Mouse (Mus musculus): ENCODE data around the gene Coq2.

Coq2 gene

DNA sequence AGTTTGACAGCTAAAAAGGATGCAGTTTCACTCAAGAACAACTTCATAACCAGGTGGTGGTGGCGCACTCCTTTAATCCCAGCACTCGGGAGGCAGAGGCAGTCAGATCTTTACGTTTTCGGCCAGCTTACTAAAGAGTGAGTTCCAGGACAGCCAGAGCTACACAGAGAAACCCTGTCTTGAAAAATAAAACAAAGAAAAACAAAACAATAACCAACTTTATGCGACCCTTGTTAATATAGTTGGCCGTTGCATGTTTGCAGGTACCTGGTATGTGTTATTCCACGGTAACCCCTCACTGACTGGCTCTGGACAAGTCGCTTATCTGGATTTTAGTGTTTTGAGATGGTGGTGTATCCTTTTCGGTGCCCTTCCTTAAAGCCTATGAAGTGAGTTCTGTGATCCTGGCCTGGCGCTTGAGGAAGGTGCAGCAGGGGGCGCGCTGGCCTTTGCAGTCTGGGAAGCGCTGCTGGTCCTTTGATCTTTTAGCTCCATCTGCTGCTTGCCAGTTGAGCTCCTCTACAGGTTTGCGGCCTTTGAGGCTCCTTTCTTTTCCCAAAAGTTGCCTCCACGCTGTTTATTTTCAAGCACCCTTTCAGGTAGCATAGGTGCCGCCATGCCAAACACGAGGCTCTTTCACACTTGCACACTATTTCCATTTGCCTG lies at the start of gene Coq2:
TSS of gene Coq2 (minus strand) at position 430 of the 666 bp plus-strand sequence.
- DNase-seq: peak; percentile 82 to 83

DNA sequence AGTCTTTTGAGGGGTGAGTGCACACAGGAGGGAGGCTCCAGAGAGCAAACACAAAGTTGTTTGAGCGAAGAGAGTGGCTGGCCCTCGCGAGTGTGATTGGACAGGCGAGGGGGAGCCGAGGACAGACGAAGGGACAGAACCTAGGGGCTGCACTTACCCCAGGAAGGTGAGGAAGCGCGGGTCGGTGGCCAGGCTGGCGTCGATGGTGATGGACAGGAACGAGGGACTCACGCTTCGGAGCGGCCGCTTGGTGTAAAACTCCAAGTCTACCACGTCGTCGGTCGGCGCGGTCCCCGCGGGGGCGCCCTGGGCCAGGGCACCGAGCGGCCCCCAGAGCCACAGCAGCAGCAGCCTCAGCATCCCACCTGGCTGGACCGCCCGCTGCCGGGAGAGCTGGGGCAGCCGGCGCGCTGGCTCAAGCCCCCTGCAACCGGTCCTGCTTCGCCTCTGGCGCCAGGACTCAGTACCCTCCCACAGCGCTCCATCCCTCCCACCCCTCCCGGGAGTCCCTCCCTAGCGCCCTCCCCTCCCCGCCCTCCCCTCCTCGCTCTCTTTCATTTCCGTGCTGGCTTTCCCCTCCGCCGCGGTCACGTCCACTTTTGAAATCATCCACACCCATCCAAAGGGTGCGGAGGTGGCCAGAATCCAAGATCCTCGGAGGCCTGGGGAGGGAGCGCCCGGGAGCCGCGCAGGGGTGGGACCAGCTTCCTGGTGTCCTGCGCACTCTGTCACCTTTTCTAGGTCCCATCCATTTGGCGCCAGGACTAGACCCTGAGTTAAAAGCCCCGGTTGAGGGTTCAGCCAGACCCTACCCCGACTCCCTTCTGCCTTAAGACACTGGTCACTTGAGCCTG lies 44.5 kb upstream of the Coq2 start, which contains the start of gene Hpse:
TSS of gene Hpse (minus strand) at position 482 of the 854 bp plus-strand sequence.
- peak; percentile 22 to 23 for DNase-seq

DNA sequence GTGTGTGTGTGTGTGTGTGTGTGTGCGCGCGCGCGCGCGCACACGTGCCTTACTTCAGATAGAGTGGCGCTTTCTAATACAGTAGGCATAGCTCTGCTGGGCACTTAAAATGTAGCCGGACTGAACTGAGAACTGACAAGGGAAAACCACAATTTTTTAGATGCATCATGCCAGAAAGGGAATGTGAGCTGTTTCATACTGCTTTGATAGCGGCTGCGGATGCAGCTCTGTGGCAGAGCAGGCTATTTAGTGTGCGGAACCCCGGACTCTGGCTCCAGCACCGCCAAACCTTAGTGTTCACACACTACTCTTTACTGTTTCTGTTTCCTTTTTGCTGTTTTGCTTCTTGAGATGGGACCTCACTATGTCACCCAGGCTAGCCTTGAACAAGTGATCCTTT lies 41.8 kb upstream of the Coq2 start:
- no peak for DNase-seq

DNA sequence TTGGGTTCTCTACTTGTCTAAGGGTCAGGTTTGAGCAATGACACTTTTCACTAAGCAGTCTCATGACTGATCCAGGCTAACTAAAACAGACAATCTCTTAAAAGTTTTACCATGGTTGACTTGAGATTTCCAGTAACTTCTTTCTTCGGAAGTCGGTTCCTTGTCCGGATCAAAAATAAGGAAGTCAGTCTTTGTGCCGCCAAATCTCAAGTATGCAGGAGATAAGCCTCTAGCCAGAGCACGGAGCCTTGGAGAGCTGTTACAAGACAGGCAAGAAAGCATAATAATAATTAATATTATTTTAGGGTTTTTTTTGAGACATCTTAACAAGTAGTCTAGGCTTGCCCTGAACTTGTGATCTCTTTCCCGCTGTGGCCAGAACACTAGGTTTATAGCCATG lies 36.3 kb upstream of the Coq2 start:
- DNase-seq: no peak

DNA sequence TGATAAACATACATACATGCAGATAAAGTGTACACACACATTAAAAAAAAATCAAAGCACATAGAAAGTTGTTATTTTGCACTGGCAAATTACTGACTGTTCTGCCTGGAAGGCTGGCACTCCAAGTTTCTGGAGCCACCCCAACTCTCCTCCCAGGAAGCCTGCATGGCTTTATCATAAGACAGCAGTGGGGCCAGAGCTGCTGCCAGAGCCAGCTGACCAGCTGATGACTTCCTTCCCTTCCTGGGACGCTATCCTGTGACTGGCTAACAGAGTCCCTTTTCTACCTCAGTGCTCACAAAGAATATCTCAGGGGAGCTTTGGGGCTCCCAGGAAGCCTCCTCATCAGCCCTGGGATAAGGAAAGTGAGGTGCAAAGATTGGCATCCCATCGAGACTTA lies 35.1 kb upstream of the Coq2 start:
- peak; percentile 10 to 24 for DNase-seq

DNA sequence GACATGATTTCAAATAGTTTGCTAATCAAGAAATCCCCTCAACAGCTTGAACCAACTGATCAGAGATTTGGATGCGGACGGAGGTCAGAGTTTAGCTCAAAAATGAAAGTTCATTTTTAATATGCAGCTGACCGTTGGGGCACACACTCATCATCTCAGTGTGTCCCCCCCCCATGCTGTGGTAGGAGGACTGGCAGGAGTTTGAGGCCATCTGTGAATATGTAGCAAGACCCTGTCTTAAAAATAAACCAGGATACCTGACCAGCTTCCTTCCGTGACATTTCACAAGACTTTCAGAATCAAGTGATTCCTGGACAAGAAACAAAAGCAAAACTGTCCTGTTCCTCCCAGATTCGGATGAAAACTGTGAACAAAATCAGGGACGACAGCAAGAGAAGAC lies 34.1 kb upstream of the Coq2 start:
- DNase-seq: no peak

DNA sequence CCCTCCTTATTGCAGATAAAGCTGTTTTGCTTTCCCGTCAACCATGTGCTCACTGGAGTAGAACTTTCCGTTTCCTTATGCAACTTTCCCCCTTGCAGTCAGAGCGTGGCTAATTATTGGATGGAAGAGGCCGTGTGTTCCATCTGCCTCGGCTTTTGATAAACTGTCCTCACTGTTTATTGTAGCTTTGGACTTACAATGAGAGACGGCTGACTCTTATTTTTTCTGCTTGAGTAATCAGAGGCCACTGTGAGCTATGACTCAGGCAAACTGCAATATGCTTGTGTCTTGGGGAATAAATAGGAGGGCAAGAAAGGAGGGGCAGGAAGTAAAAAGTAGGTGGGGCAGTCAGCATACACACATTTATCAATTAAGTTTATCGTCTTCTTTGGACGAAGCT lies 31.7 kb upstream of the Coq2 start:
- DNase-seq: no peak

DNA sequence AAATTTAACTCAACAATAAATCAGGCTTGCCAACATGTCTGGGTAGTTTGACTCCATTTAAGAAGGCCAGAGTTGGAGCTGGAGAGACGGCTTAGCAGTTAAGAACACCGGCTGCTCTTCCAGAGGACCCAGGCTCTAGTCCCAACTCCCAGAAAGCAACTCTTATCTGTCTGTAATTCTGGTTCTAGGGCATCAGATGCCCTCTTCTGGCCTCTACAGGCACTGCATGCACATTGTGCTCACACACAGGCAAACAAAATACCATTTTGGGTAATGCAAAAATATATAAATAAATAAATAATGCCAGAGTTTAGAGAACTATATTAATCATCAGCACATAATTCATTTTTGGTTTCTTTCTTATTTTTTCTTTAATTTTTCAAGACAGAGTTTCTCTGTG lies 29.3 kb upstream of the Coq2 start:
- no peak for DNase-seq

DNA sequence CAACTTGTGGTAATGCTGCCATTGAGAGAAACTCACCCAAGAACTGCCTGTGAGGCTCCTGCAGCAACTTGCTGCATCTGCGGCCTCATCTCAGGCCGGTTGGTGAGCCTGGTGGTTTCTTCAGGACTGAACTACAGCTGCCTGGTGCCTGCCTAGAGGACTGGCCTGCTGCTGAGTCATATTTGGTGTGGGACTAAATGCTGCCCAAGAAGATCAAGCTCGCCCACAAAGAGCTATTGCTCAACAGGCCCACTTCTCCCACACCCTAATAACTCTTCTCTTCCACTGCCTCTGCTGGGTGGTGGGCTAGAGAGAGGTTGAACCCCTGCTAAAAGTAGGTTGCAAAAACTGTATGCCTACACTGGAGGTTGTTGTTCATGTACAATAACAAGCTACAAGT lies 27.4 kb upstream of the Coq2 start:
- no peak for DNase-seq

DNA sequence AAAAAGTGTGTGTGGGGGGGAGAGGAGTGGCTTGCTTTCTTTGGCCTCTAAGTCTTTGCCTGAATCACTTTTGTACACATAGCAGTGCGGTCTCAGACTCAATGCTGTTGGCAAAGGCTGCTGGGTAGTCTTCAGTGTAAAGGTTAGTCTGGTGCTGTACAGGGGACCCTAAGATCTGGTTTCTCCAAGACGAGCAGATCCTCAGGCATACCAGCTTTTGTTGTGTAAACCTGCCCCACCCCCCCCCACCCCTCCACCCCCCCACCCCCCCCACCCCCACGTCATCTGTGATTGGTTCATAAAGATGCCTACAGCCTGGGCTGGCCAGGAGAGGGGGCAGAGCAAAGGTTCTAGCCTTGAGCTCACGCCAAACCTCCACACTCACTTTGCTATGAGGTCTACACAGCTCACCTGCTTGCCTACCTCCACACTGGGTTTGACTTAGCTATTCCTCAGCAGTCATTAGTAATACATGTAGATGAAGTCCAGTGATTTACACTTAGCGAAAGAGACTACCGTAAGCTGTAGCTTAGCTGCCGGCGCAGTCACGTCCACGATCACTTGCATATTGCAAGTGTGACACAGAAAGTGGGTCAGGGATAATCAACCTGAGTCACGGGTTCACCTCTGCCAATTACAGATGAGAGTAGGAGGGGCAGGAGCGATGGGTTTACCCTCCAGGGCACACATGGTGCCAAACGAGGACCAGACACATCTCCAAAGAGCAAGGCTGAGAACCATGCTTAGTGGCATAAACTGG lies 26.1 kb upstream of the Coq2 start:
- no peak for DNase-seq

DNA sequence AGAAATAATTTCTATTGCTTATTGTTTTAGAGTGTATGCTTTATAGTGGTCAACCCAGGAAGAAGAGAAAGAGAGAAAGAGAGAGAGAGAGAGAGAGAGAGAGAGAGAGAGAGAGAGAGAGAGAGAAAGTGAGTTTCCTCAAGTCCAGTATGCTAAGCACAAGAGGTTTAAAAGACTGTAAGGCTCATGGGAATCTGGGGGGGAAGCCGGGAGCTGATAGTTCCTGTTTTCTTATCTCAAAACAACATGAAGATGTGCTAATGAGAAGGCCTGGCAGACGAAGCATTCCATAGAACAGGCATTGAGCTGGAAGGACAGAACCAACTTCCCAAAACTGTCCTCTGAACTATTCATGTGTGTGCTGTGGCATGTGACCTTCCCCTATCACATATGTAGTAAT lies 22.9 kb upstream of the Coq2 start:
- DNase-seq: no peak

DNA sequence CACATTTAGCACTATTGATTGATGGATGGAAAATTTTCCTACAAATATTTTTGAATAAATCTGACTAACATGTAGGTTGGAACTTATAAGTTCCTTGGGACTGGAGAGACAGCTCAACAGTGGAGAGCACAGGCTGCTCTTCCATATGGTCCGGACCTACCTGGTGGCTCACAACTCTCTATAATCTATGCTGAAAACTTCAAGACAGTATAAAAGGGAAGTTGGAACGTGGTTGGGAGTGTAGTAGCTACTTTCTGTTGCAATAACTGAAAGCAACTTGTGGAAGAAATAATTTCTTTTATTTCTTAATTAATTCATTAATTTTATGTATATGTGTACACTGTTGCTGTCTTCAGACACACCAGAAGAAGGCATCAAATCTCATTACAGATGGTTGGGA lies 22.5 kb upstream of the Coq2 start:
- DNase-seq: no peak

DNA sequence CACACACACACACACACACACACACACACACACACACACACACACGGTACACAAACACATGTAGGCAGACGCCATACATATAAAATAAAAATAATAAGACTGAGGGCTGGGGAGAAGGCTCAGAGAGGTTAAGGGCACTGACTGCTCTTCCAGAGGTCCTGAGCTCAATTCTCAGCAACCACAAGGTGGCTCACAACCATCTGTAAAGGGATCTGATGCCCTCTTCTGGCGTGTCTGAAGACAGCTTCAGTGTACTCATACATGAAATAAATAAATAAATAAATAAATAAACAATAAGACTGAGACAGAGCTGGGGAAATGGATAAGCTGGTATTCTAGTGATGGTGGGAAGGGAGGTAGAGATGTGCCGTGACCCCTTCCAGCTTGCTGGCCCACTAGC lies 10.7 kb upstream of the Coq2 start:
- DNase-seq: no peak

DNA sequence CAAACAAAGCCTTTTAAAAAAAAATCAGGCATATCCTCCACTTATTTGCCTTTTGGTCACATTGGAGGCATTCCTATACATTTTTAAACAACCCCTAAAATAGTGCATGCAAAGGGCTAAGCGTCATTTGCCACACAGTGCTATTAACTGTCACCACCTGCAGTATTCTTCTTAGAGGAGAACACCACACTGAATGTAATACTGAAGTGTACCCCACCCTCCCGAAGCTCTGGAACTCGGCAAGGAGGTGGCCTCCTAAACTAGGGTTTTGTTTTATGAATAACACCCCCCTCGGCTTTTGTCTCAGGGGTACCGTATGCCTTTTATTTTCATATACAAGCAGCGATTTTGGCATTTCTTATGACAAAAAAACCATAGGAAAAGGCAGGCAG lies 5.6 kb upstream of the Coq2 start:
- no peak for DNase-seq

DNA sequence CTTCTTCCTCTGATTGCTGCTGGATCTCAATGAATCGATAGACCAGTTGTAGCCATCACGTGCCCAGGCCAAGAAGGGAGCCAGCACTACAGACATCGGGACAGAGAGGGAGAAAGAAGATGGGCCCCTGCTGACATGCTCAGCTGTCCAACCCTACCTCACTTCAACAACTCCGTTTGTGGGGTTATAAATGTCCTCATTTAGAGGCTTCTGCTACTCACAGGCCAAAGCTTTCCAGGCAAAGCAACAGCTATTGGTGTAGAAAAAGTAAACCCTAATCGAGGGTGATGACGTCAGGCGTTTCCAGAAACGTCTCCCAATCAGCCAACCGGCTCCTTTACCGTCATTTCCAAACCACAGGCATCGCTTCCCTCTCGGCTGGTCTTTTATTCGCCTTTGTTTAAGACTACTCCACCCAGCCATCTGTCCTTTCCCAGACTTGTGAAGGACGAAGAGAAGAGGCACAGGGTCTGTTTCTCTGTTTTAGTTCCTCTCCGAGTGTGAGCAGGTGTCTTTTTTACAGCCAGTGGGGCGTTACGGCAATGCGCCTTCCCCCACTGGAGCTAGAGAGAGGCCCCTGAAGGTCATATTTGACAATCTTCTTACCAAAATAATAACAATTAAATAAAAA lies 5.1 kb upstream of the Coq2 start:
- DNase-seq: no peak

DNA sequence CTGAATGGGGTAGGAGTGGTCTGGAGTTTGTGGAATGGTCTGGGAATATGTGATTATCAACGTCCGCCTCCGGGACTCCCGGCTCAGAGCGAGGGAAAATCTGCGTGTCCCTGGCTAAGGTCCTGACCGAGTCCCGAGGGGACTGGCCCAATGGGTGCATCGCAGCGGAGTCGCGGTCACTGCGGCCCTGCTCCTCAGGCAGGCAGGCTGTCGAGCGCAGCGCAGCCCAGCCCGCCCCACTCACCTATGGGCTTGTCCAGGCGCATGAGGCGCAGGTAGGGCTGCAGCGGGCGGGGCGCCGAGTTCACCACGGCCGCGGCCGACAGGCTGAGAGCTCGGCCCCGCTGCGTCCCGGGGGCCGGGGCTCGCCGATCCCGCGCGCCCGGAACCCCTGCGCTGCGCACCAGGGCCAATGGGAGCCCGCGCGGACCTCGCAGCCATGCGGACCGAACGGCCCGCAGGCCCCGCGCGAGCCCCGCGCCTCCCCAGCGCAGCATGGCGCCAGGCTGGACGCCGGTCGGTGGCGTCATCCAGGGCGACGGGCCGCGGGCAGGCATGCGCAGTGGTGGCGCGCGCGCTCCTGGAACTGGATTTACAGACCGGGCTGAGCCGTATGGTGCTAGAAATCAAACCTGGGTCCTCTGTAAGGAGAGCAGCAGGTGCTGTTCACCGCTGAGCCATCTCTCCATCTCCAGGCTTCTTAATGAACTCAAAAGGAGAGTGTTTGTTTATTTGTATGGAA lies 1.0 kb downstream of the Coq2 start:
- DNase-seq: peak; percentile 94 to 95

DNA sequence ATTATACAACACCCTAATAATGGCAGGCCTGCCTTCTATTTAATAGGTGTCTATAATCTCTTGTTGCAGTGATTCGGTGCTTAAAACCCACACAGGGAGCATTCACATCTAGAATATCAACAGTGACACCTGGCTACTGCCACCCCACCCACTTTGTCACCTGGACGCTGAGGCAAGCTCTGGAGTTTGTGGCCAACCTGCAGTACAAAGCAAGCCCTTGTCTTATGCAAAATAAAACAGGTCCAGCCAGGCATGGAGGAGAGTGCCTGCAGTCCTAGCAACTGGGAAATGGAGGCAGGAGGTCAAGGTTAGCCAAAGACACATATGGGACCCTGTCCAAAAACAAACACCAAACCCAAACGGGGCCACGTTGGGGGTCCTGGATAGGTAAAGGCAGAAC lies 2.5 kb downstream of the Coq2 start:
- DNase-seq: no peak

DNA sequence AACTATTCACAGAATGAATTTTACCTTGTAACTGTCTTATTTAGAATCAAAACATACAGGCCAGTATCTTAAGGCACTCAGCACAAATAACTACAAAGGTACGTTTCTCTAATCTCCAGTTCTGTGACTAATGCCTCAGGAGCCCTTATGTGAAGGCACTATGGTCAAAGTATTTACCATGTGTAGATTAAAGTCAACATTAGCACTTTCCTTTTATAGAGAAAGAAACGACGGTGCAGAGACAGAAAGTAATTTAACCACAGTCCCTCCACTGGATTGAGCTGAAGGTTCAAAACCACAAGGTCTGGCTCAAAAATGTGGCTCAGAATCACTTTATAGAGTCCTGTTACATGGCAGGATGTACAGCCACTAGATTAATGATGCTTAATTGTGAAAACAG lies 3.0 kb downstream of the Coq2 start:
- no peak for DNase-seq

DNA sequence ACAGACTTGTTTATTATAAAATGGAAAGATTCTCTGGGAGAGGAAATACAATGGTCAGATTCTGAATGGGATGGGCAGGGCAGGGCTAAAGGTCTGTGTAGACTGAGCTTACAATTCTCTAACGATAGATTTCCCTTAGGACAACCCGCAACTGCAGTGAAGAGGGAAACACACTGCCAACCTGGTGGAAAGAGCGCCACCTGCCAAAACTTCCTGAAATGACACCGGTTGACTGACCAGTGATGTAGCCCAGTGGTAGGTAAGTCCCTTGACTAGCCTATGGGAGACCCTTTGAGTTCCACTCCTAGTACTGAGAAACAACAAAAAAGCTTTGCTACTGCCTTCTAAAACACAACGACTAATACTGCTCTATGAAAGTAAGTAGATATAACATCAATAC lies 3.5 kb downstream of the Coq2 start:
- peak; percentile 64 to 76 for DNase-seq

DNA sequence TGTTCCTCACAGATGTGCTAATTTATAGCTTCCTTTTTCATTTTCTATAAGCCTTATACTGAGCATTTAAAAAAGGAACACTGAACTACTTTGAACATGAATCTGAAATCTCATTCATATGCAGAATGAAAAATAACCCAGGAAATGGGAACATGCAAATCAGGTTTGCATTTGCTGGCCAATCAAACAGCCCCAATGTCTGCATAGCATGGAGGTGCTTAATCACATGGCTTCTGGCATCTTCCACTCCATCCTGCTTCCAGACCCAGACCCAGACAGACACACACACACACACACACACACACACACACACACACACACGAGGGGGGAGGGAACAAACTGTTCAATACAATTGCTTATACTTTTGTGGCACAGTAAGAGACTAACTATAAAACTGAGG lies 8.0 kb downstream of the Coq2 start:
- no peak for DNase-seq

DNA sequence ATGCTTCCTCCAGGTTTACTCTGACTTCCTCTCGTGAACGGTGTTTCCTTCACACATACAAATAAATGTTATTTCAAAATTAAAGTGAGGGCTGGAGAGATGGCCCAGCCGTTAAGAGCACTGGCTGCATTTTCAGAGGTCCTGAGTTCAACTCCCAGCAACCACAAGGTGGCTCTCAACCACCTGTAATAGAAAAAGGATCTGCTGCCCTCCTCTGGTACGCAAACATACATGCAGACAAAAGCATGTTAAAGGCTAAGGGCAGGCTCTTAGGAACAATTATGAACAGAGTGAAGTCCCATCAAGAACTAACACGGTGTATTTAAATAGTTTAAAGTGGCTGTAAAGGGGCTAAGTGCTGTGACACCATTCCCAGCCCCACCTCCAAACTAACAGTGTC lies 11.1 kb downstream of the Coq2 start:
- peak; percentile 26 to 37 for DNase-seq

DNA sequence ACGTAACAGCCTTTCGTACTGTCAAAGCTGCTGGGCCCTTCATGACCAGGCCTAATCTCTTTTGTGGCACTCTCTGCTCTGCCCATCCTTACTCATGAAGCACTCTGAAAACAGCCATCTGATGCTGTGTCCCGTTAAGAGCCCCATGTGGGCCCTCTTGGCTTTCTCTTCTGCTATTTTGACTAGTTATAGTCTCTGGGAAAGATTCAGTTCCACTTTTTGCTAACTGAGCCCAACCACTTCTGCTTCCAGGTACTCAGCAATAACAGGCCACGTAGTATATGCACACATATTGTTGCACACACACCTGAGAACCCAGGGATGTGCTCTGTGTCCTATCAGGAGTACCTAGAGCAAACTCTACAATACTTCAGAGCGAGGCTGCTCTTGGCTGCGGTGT lies 11.9 kb downstream of the Coq2 start:
- no peak for DNase-seq

DNA sequence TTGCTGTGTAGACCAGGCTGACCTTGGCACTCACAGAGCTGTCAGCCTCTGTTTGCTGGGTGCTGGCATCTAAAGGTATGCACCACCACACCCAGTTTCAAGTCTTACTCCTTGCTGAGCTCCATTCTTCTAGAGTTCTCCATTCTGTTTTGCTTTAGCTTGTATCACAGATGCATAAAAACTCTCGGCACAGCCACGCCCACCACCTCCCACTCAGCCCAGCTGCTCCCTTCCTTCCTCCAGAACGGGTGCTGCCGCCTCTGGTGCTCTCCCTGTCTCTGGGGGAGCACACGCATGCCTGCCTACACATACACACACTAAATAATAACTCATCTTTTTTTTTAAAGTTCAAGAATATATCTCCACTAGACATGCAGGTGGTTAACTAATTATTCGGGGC lies 16.5 kb downstream of the Coq2 start:
- DNase-seq: no peak

Data from cerebellum, postnatal 14 days (tissue).